Mouse (Mus musculus) adrenal gland, adult (tissue): Measurements from ENCODE around the gene Ets1.

Experiments used
- DNase-seq, 2 experiments: peaks; one replicate each; pipeline ENCODE4 v3.0.0; 2022 to 2023; ENCODE audit warnings: low spot score in 1 of 2; ENCODE audit not compliant: inconsistent age in 2 of 2

The Ets1 gene

DNA sequence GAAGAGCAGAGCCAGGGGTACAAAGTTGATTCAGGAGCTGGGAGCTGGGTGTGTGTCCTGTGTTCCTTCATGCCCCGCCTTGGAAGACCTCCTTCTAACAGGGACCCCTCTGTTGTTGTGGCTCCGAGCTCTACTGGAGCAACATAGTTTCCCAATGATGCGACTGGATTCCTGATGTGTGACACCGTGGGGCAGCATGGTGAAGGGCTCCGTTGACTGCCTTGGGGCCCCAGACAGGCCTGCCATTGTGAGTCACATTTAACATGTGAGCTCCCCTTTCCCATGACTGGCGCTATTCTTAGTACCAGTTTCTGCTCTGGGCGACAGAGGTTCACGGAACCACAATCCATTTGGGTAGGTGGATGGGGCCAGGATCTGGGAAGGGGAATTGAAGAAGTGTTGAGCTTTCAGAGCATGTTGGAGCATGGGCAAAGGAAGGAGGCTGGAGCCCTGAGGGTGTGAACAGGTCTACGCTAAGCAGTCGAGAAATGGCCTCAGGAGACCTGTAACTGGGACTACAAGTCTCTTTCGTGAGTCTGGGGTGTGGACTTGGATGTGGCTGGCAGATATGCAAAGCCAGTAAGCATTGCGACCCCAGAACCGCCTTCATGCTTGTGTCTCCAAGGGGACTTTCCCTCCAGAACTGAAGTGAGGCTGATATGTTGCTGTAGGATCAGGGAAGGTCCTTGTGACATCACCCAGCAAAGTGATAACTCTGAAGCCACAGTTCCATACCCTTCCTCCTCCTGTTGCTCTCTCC lies 113.9 kb downstream of the Ets1 start:
- DNase-seq = no peak

DNA sequence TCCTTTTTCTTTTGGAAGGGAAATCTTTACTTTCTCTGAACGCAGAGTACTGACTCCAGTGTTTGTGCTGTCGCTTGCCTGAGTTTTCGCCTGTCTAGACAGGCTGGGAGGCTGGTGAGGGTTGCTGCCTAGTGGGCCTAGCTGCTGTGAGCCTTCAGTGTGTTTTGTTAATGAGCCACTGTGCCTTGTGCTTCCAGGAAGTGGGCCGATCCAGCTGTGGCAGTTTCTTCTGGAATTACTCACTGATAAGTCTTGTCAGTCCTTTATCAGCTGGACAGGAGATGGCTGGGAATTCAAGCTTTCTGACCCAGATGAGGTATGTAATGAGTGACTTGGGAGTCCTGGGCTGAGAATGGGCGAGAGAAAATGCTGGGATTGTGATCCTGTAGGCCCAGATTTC lies 116.6 kb downstream of the Ets1 start:
- DNase-seq = no peak

DNA sequence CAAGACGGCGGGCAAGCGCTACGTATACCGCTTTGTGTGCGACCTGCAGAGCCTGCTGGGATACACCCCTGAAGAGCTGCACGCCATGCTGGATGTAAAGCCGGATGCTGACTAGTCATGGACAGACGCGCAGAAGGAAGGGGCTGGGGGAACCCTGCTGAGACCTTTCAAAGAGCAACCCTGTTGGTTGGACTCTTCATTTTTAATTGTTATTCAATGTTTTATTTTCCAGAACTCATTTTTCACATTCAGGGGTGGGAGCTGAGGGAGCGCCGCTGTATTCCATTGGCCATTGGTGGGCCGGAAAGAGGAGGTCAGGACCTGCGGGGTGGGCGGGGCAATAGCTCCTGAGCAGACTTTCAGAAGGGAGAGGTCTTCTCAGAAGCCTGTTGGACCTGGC lies 118.3 kb downstream of the Ets1 start:
- no peak for DNase-seq

GRCm38 (mm10) chr9:32756002-32756401 lies 120.0 kb downstream of the Ets1 start:
- no peak for DNase-seq

DNA sequence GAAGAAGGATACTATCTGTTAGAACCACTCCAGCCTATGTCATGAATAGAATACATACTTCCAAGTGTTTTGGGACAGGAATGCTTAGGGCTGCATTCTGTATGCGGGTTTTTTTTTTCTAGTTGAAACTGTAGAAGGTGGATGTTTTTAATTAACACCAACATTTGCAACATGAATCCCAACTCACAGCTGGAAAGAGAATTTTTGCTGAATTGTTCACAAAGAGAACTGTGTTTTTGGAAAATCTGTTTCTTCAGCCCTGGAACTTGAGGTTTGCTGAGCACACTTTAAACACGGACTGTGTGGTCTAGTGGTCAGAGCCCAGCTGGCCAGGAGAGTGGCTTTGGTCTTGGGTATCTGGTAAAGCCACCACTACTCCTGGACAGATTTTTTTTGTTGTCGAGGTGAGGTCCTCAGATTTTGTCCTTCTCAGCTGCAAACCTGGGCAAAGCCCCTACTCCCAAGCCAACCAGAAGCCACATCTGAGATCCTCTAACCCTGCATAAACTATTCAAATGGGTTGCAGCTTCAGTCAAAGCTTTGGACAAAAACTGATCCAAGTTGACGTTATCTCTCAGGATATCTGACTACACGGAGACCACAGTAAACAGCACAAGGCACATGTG lies 122.4 kb downstream of the Ets1 start:
- DNase-seq = no peak

GRCm38 (mm10) chr9:32760649-32761157 lies 124.7 kb downstream of the Ets1 start:
- no peak for DNase-seq

DNA sequence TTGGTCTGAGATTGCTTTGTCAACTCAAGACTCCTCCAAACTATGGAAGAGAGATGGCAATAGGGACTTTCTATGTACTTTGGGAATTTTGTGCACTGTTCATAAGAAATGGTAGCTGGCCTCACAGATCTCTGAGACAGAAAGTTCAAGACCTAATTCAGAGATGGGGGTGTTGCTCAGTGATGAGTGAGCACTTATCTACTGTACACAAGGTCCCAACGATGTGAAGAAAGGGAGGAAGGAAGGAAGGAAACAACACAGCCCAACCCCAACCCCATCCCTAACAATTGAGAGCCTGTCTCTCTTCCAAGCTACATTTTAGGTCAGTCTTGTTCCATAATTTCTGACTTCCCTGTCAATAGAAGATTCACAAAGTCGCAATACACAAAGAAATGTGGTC lies 125.3 kb downstream of the Ets1 start:
- DNase-seq = no peak

DNA sequence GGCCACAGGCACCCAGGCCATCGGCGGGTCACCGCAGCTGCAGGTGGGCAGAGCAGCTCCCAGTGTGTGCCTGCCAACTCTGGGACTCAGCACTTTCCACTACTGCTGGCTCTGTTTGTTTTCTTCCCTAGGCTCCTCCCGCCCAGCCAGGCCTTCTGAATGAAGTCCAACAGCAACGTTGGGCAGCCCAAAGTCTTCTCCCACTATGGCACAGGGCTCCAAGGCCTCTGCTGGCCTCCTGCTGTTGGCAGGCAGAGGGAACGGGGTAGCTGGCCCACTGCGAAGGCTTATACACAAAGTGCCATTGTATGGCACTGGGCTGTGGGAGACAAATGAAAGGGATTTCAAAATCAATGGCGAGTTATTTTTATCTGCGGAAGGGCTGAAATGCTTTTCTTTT lies 128.4 kb downstream of the Ets1 start:
- no peak for DNase-seq

DNA sequence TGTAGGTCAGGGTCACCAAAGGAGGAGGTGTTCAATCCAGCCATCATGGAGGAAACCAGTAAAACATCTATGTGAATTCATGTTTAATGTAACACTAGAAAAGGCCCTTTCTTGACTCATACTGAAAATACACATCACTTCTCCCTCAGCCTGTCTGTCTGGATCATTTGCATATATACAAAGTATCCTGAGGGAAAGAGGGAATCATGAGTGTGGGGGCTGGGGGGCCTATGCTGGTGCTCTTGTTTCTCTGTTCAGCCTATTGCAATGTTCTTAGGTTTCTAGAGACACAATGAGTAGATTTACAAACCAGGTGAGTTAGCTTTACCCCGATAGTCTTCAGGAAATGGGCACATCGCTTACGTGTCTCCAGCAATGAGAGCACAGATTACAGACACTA lies 129.1 kb downstream of the Ets1 start:
- DNase-seq = no peak

GRCm38 (mm10) chr9:32778866-32779265 lies 142.8 kb downstream of the Ets1 start:
- no peak for DNase-seq

DNA sequence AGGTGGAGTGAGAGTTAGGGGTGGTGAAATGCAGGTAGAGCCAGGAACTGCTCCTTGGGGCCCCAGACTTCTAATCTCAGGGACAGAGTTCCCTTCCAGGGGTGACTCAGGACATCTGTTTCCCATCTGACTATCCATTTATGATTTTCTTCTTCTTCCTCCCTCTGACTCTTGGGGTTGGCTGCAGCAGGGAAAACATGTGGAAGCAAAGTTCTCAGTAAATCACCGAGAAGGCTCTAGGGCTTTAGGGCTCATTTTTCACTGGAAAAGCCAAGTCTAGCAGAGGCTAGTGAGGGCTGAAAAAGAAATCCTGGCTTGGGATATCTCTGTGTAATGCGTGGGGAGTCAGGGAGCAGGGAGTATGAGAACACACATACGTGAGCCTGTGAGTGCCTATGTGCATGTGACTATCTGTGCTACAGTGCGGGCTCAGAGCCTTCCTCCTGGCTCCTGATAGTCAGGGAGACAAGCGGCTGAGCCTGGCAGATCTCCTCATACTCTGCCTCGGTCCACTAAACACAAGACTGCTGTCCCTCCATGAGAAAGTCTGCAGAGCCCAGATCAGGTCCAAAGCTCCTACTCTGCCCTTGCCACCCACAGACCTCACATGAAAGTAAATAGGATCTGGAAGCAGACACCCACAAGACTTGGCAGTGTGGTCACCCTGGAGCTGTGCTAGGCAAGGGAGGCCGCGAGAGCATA lies 146.5 kb downstream of the Ets1 start:
- no peak for DNase-seq

DNA sequence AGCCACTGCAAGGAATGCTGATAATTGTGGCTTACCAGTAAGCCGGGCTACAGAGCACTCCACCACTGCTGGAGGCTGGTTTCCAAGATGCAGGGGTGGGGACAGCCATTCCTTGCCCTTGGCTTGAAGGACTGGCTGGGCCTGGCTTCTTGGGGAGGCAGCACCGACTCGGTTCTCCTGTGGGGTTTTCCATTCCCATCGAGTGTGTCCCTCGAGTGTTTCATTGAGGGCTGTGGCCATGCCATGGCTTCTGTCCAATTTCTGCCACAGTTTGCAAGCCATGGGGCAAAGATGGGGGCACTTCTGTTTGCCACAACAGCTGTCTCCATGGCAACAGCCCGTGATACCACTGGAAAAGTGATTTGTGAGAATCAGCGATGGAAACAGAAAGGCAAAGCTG lies 151.1 kb downstream of the Ets1 start:
- no peak for DNase-seq

DNA sequence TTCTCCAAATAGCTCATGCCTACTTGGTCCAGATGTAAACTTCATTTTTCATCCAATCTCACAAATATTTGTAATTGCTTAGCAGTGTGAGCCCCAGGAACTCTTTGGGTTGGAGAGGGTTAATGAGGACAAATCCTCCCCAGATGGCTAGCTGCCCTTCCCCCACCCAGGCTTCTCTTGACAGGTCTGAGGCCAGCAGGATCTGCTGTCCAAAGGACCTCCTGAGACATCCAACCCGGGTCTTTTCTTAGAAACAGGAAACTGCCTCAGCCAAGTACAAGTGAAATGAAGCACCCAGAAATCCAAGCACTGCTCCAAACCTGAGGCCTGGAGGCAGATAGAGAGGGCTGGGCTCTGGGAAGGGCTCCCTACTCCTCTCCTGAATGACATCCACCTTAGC lies 151.6 kb downstream of the Ets1 start:
- peak; percentile 23 to 51 for DNase-seq

GRCm38 (mm10) chr9:32789306-32789705 lies 153.3 kb downstream of the Ets1 start:
- peak; percentile 57 to 67 for DNase-seq

- DNase-seq = peak in 1 of 2 experiments; percentile 28
Measured at GRCm38 (mm10) chr9:32791699-32792098, 155.7 kb downstream of the Ets1 start.

- no peak for DNase-seq
Measured at GRCm38 (mm10) chr9:32798171-32798570, 162.2 kb downstream of the Ets1 start.

DNA sequence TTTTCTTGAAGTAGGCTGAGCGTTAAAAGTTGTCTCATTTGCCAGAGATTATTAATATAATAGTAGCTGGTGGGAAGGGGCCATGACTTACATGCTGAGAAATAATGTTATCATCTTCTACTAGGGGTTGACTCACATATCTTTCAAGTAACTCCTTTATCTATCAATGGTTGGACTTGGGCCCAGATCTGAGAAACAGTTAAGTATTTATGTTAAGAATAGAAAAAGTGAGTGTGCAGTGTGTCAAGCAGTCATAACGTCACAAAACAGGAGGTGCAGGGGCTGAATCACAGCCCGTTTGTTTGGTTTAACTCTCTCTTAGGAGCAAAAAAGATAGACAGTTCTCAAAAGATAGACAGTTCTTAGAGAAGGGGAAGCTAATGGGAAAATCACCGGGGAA lies 170.1 kb downstream of the Ets1 start:
- peak in 1 of 2 experiments; percentile 23 for DNase-seq
